Mouse (Mus musculus) forebrain, embryonic 16.5 days (tissue): ENCODE results near the gene Mgmt. TPM values are rescaled to one million over a fixed set of nuclear protein-coding genes. Genes with fewer than 3 reads are reported as not detected.

Experiments used
- ATAC-seq: fragments of 200-750 bp; cut with Nextera tagmentation; 2 replicates; pipeline ENCODE4 v1.8.0; 2017; ENCODE audit warnings: mild to moderate bottlenecking, moderate library complexity
- H3K27ac ChIP-seq: fragments of 300-500 bp; sonication (generic); 2 replicates; pipeline ENCODE4 v1.5.1; 2014; ENCODE audit warnings: low read length, control low read depth
- H3K27me3 ChIP-seq: fragments of 300-500 bp; sonication (generic); replicated peaks from 2 replicates; pipeline ENCODE4 v1.6.1; 2014; ENCODE audit warnings: low read length; ENCODE audit not compliant: control insufficient read depth, insufficient read depth
- H3K36me3 ChIP-seq: fragments of 300-500 bp; sonication (generic); 2 replicates; pipeline ENCODE4 v1.6.1; 2014; ENCODE audit not compliant: control insufficient read depth, insufficient read depth
- H3K4me1 ChIP-seq: fragments of 300-500 bp; sonication (generic); replicated peaks from 2 replicates; pipeline ENCODE4 v1.6.1; 2014; ENCODE audit warnings: low read length; ENCODE audit not compliant: control insufficient read depth, insufficient read depth
- H3K4me2 ChIP-seq: fragments of 300-500 bp; sonication (generic); 2 replicates; pipeline ENCODE4 v1.6.1; 2014; ENCODE audit warnings: mild to moderate bottlenecking, low read length, control low read depth
- H3K4me3 ChIP-seq: fragments of 300-500 bp; sonication (generic); replicated peaks from 2 replicates; pipeline ENCODE4 v1.5.1; 2014; ENCODE audit warnings: mild to moderate bottlenecking, low read length, control low read depth
- H3K9ac ChIP-seq: fragments of 300-500 bp; sonication (generic); replicated peaks from 2 replicates; pipeline ENCODE4 v1.6.1; 2014; ENCODE audit warnings: low read depth, low read length, control low read depth
- H3K9me3 ChIP-seq: fragments of 300-500 bp; sonication (generic); 2 replicates; pipeline ENCODE4 v1.6.1; 2016; ENCODE audit warnings: low read length; ENCODE audit not compliant: control insufficient read depth
- WGBS: fragments of 180-500 bp; shearing (Covaris S2); extraction: QIAGEN DNeasy Blood & Tissue Kit; methylation state at CpG from one replicate; pipeline ENCODE4 v1.1.7; 2014; 5-methylcytosine and 5-hydroxymethylcytosine counted together
- polyA plus RNA-seq: library from polyadenylated mRNA; unstranded; fragments of >200 nt; fragmentation: Nextera tagmentation; extraction: Ambion mirVana; gene quantifications from 2 replicates; pipeline ENCODE4 v1.2.1, GENCODE M21; 2015

The Mgmt gene
- polyA plus RNA-seq, 1 experiment from 2014 or later: 1.2 TPM

DNA sequence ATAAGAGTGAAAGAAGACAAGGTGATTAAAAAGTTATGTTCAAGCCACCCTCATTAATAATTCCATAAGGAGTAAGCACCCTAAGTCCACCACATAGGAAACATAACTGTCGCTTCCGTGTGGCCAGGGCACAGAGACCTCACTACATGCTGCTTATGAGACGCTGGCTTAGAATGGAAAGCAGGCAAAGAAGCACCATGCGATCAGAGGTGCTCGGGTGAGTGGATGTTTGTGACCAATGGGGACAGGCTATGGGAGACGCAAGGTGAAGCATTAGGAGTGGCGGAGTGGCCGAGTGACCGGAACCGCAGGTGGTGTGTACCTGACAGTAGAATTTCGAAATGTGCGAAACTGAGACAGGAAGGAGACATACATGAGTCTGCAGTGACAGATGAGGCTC lies 138.8 kb downstream of the Mgmt start:
- H3K9me3 ChIP-seq: peaks cover 2% of the 10 kb centered on the region; the same call in 1 of the 2 replicates
- H3K4me3 ChIP-seq: no peak overlapping the region
- H3K27me3 ChIP-seq: no peaks in the 10 kb centered on the region
- no peak for ATAC-seq
- H3K4me1 ChIP-seq: peaks cover 9% of the 10 kb centered on the region
- H3K36me3 ChIP-seq: no peaks in the 10 kb centered on the region
- no peak overlapping the region for H3K4me2 ChIP-seq
- H3K9ac ChIP-seq: no peak overlapping the region
- H3K27ac ChIP-seq: no peak overlapping the region
- 96% methylated on average over 12 of the region's 12 CpGs for WGBS

GRCm38 (mm10) chr7:137034986-137035385 lies 140.6 kb downstream of the Mgmt start:
- Histone ChIP-seq H3K4me1 (peaks cover 17% of the 10 kb centered on the region), H3K4me2 (no peak overlapping the region), H3K9me3 (peaks cover 2% of the 10 kb centered on the region; the same call in 1 of the 2 replicates), H3K27ac (no peak overlapping the region), H3K9ac (no peak overlapping the region), H3K4me3 (no peak overlapping the region), H3K27me3 (no peaks in the 10 kb centered on the region), H3K36me3 (no peaks in the 10 kb centered on the region)
- ATAC-seq: no peak
- 93% methylated on average over 3 of the region's 3 CpGs for WGBS

GRCm38 (mm10) chr7:137035916-137036315 lies 141.5 kb downstream of the Mgmt start:
- WGBS: 38% methylated on average over 5 of the region's 5 CpGs
- Histone ChIP-seq H3K4me1 (peaks cover 17% of the 10 kb centered on the region), H3K4me2 (no peak overlapping the region), H3K9me3 (peaks cover 2% of the 10 kb centered on the region; the same call in 1 of the 2 replicates), H3K4me3 (no peak overlapping the region), H3K27me3 (no peaks in the 10 kb centered on the region), H3K36me3 (no peaks in the 10 kb centered on the region), H3K27ac (no peak overlapping the region), H3K9ac (no peak overlapping the region)
- ATAC-seq: no peak

DNA sequence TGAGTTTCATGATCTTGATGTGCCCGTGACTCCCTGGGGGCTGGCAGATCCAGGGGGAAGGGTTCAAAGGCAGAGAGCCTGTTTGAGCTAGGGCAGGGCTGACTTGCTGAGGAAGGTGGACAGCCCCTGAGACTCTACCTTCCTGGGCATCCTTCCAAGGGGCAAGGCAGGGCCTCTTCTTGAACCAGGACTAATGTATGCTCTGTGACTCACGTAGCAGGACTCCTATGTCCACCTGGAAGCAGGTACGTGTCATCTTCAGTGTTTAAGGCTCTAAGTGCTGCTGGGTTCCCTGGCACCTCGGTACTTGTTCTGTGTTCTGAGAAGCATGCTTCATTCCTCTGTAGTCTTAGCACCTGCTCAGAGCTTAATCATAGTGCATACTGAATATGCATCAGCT lies 143.1 kb downstream of the Mgmt start:
- no peaks in the 10 kb centered on the region for H3K36me3 ChIP-seq
- peaks cover 2% of the 10 kb centered on the region; the same call in 1 of the 2 replicates for H3K9me3 ChIP-seq
- no peaks in the 10 kb centered on the region for H3K27me3 ChIP-seq
- H3K27ac ChIP-seq: no peak overlapping the region
- no peak for ATAC-seq
- no peak overlapping the region for H3K4me2 ChIP-seq
- peaks cover 17% of the 10 kb centered on the region for H3K4me1 ChIP-seq
- WGBS: 79% methylated on average over 4 of the region's 4 CpGs
- no peak overlapping the region for H3K4me3 ChIP-seq
- no peak overlapping the region for H3K9ac ChIP-seq

DNA sequence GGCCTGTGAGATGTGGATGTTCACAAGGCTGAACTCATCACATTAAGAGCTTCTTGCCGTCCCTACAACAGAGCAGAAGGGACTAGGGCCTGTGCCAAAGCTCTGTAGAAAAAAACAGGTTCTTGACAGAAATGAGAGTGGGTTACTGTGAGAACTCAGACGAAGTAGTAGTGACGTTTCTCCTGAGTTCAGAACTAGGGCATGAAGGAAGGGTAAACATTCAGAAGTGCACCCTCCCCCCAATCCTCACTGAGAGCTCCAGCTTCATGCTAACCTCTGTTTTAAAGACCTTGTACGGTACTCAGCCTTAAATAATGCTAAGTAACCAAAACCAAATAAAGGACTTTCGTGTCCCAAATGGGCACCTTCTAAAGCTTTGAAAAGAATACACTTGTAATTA lies 143.5 kb downstream of the Mgmt start:
- H3K36me3 ChIP-seq: no peaks in the 10 kb centered on the region
- no peak overlapping the region for H3K27ac ChIP-seq
- H3K4me3 ChIP-seq: no peak overlapping the region
- peaks cover 17% of the 10 kb centered on the region for H3K4me1 ChIP-seq
- peaks cover 2% of the 10 kb centered on the region; the same call in 1 of the 2 replicates for H3K9me3 ChIP-seq
- no peak for ATAC-seq
- no peak overlapping the region for H3K9ac ChIP-seq
- 27% methylated on average over 5 of the region's 5 CpGs for WGBS
- no peak overlapping the region for H3K4me2 ChIP-seq
- no peaks in the 10 kb centered on the region for H3K27me3 ChIP-seq

DNA sequence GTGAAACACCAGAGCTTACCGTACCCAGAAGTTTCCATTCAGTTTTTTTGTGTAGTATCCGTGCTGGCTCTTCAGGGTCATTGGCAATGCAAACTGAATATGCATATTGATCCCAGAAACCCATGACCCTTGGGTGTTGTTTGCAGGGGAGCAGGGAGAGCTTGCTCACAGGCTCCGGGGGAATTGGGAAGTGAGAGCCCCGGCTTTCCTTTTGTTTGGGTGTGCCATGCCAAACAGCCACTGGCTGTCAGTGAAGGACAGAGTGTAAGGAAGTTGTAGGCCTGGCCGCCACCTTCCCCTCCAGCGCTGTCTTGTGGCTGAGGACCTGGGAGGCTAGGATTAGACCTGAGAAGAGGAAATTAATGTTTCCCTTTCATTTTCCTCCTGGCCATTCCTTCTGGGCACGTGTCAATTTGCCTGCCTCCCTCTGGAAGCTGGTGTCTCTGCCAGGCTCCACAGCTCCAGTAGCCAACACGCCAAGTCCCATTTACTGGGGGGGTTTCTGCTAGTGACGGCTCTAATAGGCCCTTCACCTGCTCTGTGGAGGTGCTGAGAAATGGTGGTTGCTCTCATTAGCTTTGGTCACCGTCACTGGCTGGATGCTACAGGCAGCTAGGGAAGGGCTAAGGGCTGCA lies 144.0 kb downstream of the Mgmt start:
- WGBS: 40% methylated on average over 10 of the region's 10 CpGs
- Histone ChIP-seq H3K27me3 (no peaks in the 10 kb centered on the region), H3K4me2 (no peak overlapping the region), H3K4me1 (peaks cover 17% of the 10 kb centered on the region), H3K9ac (no peak overlapping the region), H3K9me3 (peaks cover 2% of the 10 kb centered on the region; the same call in 1 of the 2 replicates), H3K36me3 (no peaks in the 10 kb centered on the region), H3K27ac (no peak overlapping the region), H3K4me3 (no peak overlapping the region)
- no peak for ATAC-seq

DNA sequence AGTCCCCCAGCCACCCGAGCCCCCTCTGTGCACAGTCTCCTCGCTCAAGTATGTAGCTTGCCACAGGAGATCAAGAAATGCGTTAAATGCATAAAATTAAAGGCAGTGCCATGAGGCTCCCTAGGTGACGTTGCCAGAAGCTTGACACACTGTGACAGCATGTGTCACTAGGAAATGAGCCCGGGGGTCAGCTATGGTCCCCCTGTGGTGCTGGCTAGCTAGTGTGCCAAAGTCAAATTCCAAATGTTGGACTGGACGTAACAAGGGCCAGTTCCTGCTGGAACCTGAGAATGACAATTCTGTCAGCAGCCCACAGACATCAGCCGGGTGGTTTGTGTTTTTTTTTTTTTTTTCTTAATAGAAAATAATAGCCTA lies 144.5 kb downstream of the Mgmt start:
- 48% methylated on average over 7 of the region's 7 CpGs for WGBS
- no peak overlapping the region for H3K4me2 ChIP-seq
- H3K4me1 ChIP-seq: peaks cover 17% of the 10 kb centered on the region
- no peaks in the 10 kb centered on the region for H3K27me3 ChIP-seq
- no peak overlapping the region for H3K4me3 ChIP-seq
- ATAC-seq: no peak
- no peak overlapping the region for H3K9ac ChIP-seq
- H3K36me3 ChIP-seq: no peaks in the 10 kb centered on the region
- peaks cover 2% of the 10 kb centered on the region; the same call in 1 of the 2 replicates for H3K9me3 ChIP-seq
- H3K27ac ChIP-seq: no peak overlapping the region

- Histone ChIP-seq H3K4me1 (peaks cover 17% of the 10 kb centered on the region), H3K27ac (no peak overlapping the region), H3K36me3 (no peaks in the 10 kb centered on the region), H3K9ac (no peak overlapping the region), H3K27me3 (no peaks in the 10 kb centered on the region), H3K4me3 (no peak overlapping the region), H3K9me3 (no peaks in the 10 kb centered on the region), H3K4me2 (no peak overlapping the region)
- WGBS: 42% methylated on average over 8 of the region's 8 CpGs
- ATAC-seq: no peak
These were observed 146.2 kb downstream of the Mgmt start for GRCm38 (mm10) chr7:137040646-137041045.

GRCm38 (mm10) chr7:137046891-137047290 lies 152.5 kb downstream of the Mgmt start:
- no peak overlapping the region for H3K27ac ChIP-seq
- H3K9me3 ChIP-seq: 0 out of 2 replicates have a peak, but pooled peaks cover 1% of the 10 kb centered on the region
- H3K27me3 ChIP-seq: no peaks in the 10 kb centered on the region
- WGBS: 86% methylated on average over 4 of the region's 4 CpGs
- no peak overlapping the region for H3K4me3 ChIP-seq
- no peak overlapping the region for H3K4me2 ChIP-seq
- H3K9ac ChIP-seq: no peak overlapping the region
- H3K36me3 ChIP-seq: no peaks in the 10 kb centered on the region
- no peak for ATAC-seq
- H3K4me1 ChIP-seq: no peaks in the 10 kb centered on the region
